In the genomic region with DNA sequence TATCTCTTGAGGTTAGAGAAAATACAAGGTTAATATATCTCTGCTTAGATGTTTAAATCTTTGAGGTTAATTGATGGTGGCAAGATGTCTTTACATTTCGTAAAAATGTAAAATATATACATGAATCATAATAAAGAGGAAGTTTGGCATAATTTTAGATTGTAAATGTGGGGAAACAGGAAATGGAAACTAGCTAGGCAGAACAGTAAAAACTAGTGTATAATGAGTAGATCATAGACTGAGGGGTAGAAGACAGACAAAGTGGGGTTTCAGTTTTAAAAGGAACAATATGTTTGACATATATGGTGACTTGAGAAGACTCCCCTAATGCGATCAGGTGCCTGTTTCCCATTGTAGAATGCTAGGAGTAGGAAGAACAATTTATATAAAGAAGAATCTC, we compare ENCODE assay signal across 15 mouse cellular contexts.
"Had no signal": no experiment of that assay in that cellular context is flagged by ENCODE, and none has a peak within 500 bp of the region (broad histone marks: within the 10 kb centered on the region; RNA-seq: fewer than 3 reads in every experiment).

No protein-coding gene starts in this region.

- H3K27ac ChIP-seq: intestine, embryonic 15.5 days; left cerebral cortex, adult 2 months; limb, embryonic 15.5 days; liver, embryonic 13.5 days; lung, embryonic 15.5 days; midbrain, embryonic 12.5 days; stomach, embryonic 15.5 days had no signal

- H3K4me1 ChIP-seq: intestine, embryonic 15.5 days; limb, embryonic 15.5 days; liver, embryonic 13.5 days; lung, embryonic 15.5 days; midbrain, embryonic 12.5 days; stomach, embryonic 15.5 days had no signal

- H3K4me3 ChIP-seq: intestine, embryonic 15.5 days; left cerebral cortex, adult 2 months; limb, embryonic 15.5 days; liver, embryonic 13.5 days; lung, embryonic 15.5 days; midbrain, embryonic 12.5 days; stomach, embryonic 15.5 days had no signal

- DNase-seq: kidney, adult 18-20 months; kidney, postnatal 25 days; liver, embryonic 13.5 days; liver, postnatal 0 days; lung, postnatal 14 days; right cerebral cortex, adult 18-20 months; right cerebral cortex, postnatal 25 days; thymus, postnatal 4 days had no signal

- H3K9me3 ChIP-seq: intestine, embryonic 15.5 days; limb, embryonic 15.5 days; liver, embryonic 13.5 days; lung, embryonic 15.5 days; midbrain, embryonic 12.5 days; stomach, embryonic 15.5 days had no signal

- ATAC-seq: intestine, embryonic 15.5 days; liver, postnatal 0 days; midbrain, embryonic 16.5 days had no signal

- H3K27me3 ChIP-seq: intestine, embryonic 15.5 days; limb, embryonic 15.5 days; liver, embryonic 13.5 days; lung, embryonic 15.5 days; midbrain, embryonic 12.5 days; stomach, embryonic 15.5 days had no signal

- H3K36me3 ChIP-seq: intestine, embryonic 15.5 days; limb, embryonic 15.5 days; liver, embryonic 13.5 days; lung, embryonic 15.5 days; midbrain, embryonic 12.5 days; stomach, embryonic 15.5 days had no signal
